Mouse (Mus musculus) megakaryocyte, embryonic 14.5 days (primary cell): ENCODE results near the gene Cacna2d4. TPM values are rescaled to one million over a fixed set of nuclear protein-coding genes. Genes with fewer than 3 reads are reported as not detected.
A peak's percentile ranks its signal among the peaks of the same experiment; 100 is the strongest.
"Not testable (repeated sequence)": the region's sequence is repeated elsewhere in the genome, so short reads cannot be mapped to it uniquely, and the experiment has no call there.

Source experiments
- H3K27me3 ChIP-seq: replicated peaks from 2 replicates; pipeline ENCODE3; 2012; ENCODE audit warnings: inconsistent platforms
- H3K36me3 ChIP-seq: replicated peaks from 2 replicates; pipeline ENCODE3; 2012; ENCODE audit warnings: low read length, inconsistent platforms, mixed read lengths
- H3K4me1 ChIP-seq: 2 replicates; pipeline ENCODE4 v1.6.1; 2012; ENCODE audit warnings: inconsistent platforms
- H3K4me3 ChIP-seq: replicated peaks from 2 replicates; pipeline ENCODE3; 2012; ENCODE audit warnings: moderate library complexity, mild to moderate bottlenecking, inconsistent platforms
- H3K9me3 ChIP-seq: 2 replicates; pipeline ENCODE4 v1.6.1; 2012; ENCODE audit warnings: inconsistent platforms
- FLI1 ChIP-seq: IDR thresholded peaks from 2 replicates; pipeline ENCODE4 v1.6.1; 2012; ENCODE audit warnings: low read length, inconsistent platforms, mixed read lengths
- GATA1 ChIP-seq: IDR thresholded peaks from 3 replicates; pipeline ENCODE4 v1.6.1; 2012; ENCODE audit warnings: mixed read lengths, low read length, inconsistent platforms, borderline replicate concordance
- polyA plus RNA-seq: library from polyadenylated mRNA; stranded (reverse); fragments of >175 nt; gene quantifications from 2 replicates; pipeline ENCODE4 v1.2.3, GENCODE M21; 2012; ENCODE audit warnings: low replicate concordance; ENCODE audit not compliant: insufficient read depth

Cacna2d4 gene
- polyA plus RNA-seq, 1 experiment: 0.08 TPM

DNA sequence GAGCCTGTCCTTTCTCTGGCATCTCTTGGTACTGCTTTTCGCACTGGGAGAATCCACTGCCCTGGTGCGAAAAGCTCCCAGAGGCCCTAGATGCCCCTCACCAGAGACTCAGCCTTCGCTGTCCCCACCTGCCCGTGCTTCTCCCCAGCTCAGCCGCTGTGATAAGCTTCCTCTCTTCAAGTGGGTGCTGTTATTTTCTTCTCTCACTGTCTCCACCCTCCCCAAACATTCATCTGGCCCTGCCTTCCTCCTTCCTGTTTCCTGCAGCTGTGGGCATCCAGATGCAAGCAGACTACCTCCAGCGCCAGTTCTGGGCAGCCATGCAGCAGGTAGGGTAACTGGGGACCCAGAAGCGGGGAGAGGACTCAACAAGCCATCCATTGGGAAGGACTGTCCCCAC is 99.8 kb downstream of the Cacna2d4 start:
- Histone ChIP-seq H3K4me1 (peaks cover 53% of the 10 kb centered on the region), H3K4me3 (peak overlapping the region; percentile 46), H3K9me3 (no peaks in the 10 kb centered on the region), H3K36me3 (no peaks in the 10 kb centered on the region), H3K27me3 (peaks cover 40% of the 10 kb centered on the region)
- TF ChIP-seq FLI1 (no peak), GATA1 (no peak)

DNA sequence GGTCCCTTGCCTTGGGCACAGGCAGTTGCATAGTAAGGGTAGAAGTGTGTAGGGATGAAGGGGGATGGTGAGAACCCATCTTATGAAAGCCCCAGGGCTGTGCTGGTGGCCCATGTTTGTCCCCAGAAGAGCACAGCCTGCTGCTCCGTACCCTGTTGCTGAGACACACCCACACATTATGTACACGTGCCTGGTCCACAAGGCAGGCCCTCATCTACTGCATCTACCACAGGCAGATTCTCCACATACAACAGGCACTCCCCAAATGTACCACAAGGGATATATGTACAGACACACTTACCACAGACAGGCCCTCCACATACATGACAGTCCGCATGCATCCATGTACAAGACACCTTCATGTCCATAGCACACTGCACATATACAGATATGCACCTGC is 101.0 kb downstream of the Cacna2d4 start:
- Histone ChIP-seq H3K4me3 (peak overlapping the region; percentile 8), H3K36me3 (no peaks in the 10 kb centered on the region)

DNA sequence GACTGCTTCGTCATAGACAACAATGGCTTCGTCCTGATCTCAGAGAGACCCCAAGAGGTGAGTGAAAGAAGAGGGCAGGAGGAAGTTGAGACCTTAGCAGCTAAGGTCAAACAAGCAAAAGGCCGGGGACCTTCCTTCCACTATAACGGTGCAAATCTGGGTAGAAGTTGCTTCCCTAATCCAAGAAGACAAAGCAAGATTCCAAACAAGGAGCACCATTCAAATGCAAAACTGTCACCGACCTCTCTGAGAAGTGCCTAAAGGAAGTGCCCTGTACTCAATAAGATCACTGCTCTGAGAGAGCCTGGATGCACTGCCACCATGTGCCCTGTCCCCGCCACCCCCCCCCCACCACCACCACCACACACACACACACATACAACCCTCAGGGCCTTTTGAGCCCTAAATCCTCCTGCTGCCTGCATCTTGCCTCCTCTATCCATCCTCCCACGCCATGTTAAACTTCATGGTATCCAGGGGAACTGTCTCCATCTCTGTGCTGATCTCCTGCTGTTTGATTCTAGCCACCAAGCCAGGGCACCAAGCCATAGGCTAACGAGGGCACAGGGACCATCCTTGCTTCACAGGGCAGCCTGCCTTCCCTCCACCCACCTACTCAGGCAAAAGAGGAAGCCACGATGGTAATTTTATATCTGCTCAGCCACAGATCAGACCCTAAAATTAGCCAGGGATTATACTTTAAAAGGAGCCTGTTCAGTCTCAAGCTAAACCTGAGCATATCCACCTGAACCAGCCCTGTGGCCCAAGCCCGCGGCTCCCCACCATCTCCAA is 102.0 kb downstream of the Cacna2d4 start:
- peaks cover 54% of the 10 kb centered on the region for H3K4me1 ChIP-seq
- no peak overlapping the region for H3K4me3 ChIP-seq
- TF ChIP-seq GATA1 (no peak), FLI1 (no peak)
- no peaks in the 10 kb centered on the region for H3K36me3 ChIP-seq
- no peaks in the 10 kb centered on the region for H3K9me3 ChIP-seq
- H3K27me3 ChIP-seq: peaks cover 22% of the 10 kb centered on the region

More for the DNA sequence above, 101.0 kb downstream of the Cacna2d4 start:
- TF ChIP-seq FLI1 (no peak), GATA1 (no peak)
- Histone ChIP-seq H3K9me3 (no peaks in the 10 kb centered on the region), H3K4me1 (peaks cover 62% of the 10 kb centered on the region), H3K27me3 (peaks cover 30% of the 10 kb centered on the region)

DNA sequence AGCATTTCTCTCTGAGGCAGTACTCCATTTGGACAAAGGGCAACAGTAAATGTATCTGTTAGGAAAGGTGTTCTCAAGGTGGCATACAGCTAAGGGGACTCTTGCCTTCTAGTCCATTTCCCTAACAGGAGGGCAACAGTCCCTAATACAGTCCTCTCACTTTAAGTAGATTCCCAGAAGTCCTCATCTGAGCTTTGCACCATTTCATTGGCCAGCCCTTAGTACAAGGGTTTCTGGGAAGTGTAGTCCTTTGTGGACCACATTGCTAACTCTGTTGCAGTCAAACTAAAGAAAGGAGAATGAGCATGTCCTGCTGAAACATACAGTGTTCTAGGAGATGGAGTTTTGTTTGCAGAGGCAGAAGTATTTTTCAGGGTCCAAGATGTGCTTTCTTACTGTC is 105.1 kb downstream of the Cacna2d4 start:
- TF ChIP-seq GATA1 (no peak), FLI1 (no peak)
- H3K4me3 ChIP-seq: no peak overlapping the region
- no peaks in the 10 kb centered on the region for H3K9me3 ChIP-seq
- no peaks in the 10 kb centered on the region for H3K36me3 ChIP-seq
- peaks cover 47% of the 10 kb centered on the region for H3K4me1 ChIP-seq
- H3K27me3 ChIP-seq: peaks cover 26% of the 10 kb centered on the region

DNA sequence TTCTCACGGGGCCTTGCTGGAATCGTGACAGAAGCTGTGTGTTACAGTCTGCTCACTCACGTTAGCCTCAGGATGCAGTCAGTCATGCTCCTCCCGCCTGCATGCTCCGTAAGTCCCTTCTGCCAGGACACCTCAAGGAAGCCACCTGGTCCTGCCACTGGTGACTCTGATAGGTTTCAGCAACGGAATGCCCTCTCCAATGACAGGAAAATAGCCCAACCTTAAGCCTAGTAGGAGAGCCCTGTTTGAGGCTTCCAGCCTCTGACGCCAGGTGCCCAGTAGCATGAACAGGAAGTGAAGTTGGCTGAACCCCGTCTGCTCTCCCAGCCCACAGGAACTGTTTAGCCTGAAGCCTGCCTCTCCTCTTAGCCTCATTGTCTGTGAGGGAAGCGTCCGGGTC is 109.9 kb downstream of the Cacna2d4 start:
- Histone ChIP-seq H3K27me3 (peaks cover 34% of the 10 kb centered on the region), H3K36me3 (no peaks in the 10 kb centered on the region), H3K4me3 (peak overlapping the region; percentile 24), H3K4me1 (peaks cover 32% of the 10 kb centered on the region), H3K9me3 (no peaks in the 10 kb centered on the region)
- TF ChIP-seq GATA1: no peak
- no peak for TF ChIP-seq FLI1

DNA sequence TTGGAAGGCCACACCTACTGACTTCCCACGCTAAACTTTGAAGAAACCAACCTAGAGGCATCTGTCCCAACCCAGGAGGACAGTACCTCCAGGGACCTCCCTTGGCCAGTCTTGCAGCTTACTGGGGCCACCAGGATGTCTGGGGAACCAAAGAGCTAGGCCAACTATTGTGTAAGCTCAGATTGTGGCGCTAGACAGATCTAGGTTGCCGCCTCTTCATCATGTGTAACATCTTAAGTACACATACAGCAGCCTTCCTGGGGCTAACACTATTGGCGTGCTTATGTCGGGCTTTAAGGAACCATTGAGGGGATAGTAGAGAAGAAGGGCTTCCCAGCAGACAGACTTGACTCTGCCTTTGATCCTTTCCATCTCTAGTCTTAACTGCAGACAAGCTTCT is 111.5 kb downstream of the Cacna2d4 start:
- Histone ChIP-seq H3K36me3 (peaks cover 9% of the 10 kb centered on the region), H3K4me3 (no peak overlapping the region), H3K27me3 (peaks cover 34% of the 10 kb centered on the region), H3K9me3 (no peaks in the 10 kb centered on the region), H3K4me1 (peaks cover 28% of the 10 kb centered on the region)
- TF ChIP-seq GATA1 (no peak), FLI1 (no peak)

DNA sequence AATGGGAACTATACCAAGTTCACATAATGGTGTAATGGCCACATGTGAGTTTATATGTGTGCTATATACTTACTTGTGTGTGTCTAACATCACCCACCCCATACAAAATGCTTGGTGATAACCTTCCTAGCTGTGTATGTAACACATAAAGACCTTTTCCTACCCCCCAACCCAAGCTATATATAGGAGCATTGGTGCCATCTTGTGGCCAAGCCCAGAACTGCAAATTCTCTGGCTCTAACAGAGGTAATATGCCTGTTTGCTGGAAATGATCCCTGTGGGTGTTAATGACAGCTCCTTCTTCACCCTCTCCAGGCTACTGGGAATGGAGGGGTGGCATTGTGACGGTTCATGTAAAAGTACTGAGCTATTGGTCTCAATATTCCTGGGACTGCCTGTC is 111.9 kb downstream of the Cacna2d4 start:
- Histone ChIP-seq H3K27me3 (peaks cover 34% of the 10 kb centered on the region), H3K4me3 (no peak overlapping the region), H3K4me1 (peaks cover 28% of the 10 kb centered on the region), H3K36me3 (peaks cover 13% of the 10 kb centered on the region), H3K9me3 (no peaks in the 10 kb centered on the region)
- no peak for TF ChIP-seq FLI1
- TF ChIP-seq GATA1: no peak

DNA sequence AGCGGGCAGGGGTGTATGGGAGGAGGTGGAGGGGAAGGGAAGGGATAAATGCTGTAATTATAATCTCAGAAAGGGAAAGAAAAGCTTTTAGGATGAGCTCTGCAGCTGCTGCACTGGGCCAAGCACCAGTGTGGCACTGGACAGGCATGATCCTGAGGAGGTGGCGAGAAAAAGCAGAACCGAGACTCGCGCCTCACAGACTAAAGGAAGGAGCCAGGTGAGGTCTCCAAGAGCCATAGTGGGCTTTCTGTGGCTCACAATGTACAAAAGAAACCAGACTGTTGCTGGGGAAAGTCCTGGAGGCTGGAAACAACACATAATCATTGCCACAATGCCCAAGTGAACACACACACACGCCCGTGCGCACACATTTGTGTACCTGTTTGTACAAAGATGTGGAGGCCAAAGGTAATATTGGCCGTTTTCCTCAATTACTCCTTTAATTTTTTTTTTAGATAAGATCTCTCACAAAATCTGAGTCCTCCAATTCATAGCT is 114.4 kb downstream of the Cacna2d4 start:
- H3K4me3 ChIP-seq: no peak overlapping the region
- no peaks in the 10 kb centered on the region for H3K9me3 ChIP-seq
- TF ChIP-seq FLI1: no peak
- TF ChIP-seq GATA1: no peak
- H3K36me3 ChIP-seq: peaks cover 39% of the 10 kb centered on the region
- peaks cover 14% of the 10 kb centered on the region for H3K27me3 ChIP-seq
- H3K4me1 ChIP-seq: peaks cover 28% of the 10 kb centered on the region

DNA sequence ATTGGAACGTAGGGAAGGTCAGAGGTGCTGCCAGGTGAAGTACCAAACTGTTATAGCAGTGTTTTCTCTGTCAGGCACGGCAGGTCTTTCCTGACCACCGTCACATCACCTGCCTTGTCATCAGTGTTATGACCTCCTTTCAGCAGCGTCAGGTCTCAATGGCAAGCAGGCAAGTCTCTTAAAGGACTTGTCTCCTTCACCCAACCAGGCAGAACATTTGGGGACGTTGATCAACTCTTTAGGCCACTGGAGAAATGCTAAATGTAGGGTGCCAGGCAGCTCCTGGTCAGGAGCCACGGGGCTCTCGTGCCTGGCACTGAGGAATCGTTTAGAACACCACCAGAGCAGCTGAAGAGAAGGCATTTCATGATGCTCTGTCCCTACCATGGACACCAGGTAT is 115.3 kb downstream of the Cacna2d4 start:
- peaks cover 48% of the 10 kb centered on the region for H3K36me3 ChIP-seq

DNA sequence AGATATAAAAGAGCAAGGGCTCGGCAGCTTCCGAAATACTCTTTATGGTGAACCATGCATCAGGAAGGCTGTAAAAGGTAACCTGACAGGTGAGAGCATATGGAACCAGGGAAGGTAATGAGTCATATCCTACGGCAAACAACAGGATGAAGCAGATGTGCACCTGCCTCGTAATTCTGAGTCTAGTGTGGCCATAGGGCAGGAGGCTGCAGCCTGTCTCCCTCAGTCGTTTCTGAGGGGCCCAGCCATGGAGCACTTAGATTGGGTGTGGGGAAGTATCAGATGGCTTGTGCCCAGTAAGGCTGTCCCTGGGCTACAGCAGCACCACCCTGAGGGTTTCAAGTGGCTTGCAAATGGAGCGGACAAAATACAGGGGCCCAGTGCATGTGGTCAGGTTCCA is 116.2 kb downstream of the Cacna2d4 start:
- Histone ChIP-seq H3K27me3 (no peaks in the 10 kb centered on the region), H3K9me3 (no peaks in the 10 kb centered on the region), H3K4me3 (no peak overlapping the region), H3K4me1 (peaks cover 16% of the 10 kb centered on the region), H3K36me3 (peaks cover 56% of the 10 kb centered on the region)
- TF ChIP-seq GATA1 (no peak), FLI1 (no peak)

More for the DNA sequence above, 115.3 kb downstream of the Cacna2d4 start:
- no peaks in the 10 kb centered on the region for H3K9me3 ChIP-seq
- TF ChIP-seq FLI1 (no peak), GATA1 (no peak)
- peaks cover 21% of the 10 kb centered on the region for H3K4me1 ChIP-seq
- H3K4me3 ChIP-seq: no peak overlapping the region
- peaks cover 8% of the 10 kb centered on the region for H3K27me3 ChIP-seq

DNA sequence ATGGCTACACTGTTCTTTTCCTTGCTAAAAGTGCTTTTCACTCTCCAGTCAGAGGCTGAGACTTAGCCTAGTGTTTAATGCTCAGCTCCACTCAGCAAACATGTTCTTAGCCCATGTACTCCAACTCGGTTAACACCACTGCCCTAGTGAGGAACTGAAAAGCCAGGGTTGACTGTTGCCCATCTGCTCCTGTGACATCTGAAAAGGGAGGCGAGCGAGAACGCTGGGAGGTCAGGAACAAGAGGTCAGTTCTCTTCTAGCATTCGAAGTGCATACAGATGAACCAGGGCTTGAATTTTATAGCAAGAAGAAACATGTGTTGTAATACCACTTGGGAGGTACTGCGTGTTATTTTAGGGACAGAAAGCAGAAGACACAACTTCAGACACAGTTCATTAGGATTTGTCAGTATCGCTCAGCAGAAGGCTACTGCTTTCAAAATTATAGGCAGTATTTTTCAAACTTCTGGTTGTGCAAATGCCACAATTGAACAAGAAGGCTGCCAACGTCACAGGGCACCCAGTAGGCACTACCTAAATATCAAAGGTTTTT is 121.8 kb downstream of the Cacna2d4 start:
- Histone ChIP-seq H3K27me3 (no peaks in the 10 kb centered on the region), H3K36me3 (peaks cover 96% of the 10 kb centered on the region)
- TF ChIP-seq GATA1 (no peak), FLI1 (no peak)

DNA sequence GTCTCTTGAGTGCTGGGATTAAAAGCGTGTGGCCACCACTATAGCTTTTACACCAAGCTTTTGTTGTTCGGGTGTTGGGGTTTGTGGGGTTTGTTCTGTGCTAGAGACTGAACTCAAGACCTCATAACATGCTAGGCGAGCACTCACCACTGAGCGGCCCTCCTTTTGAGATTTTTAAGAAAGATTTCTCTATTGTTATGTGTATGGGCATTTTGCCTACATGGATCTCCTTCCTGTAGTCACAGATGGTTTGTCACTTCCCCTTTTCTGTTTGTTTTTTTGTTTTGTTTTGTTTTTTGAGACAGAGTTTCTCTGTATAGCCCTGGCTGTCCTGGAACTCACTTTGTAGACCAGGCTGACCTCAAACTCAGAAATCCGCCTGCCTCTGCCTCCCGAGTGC is 123.9 kb downstream of the Cacna2d4 start:
- Histone ChIP-seq H3K4me1 (peaks cover 27% of the 10 kb centered on the region), H3K36me3 (peaks cover 95% of the 10 kb centered on the region)
- H3K4me3 ChIP-seq, H3K9me3 ChIP-seq, H3K27me3 ChIP-seq: not testable (repeated sequence)

More for the DNA sequence above, 121.8 kb downstream of the Cacna2d4 start:
- Histone ChIP-seq H3K4me1 (peaks cover 25% of the 10 kb centered on the region), H3K9me3 (no peaks in the 10 kb centered on the region), H3K4me3 (no peak overlapping the region)
